Mouse (Mus musculus) ES-CJ7 (cell line): ENCODE measurements around the gene Rps6kc1.
"Not testable (repeated sequence)": the region's sequence is repeated elsewhere in the genome, so short reads cannot be mapped to it uniquely, and the experiment has no call there.

ENCODE experiments used
- DNase-seq: peaks from one replicate; pipeline ENCODE4 v3.0.0; 2011; ENCODE audit warnings: low read depth, low spot score

Rps6kc1 gene

GRCm38 (mm10) chr1:190911415-190912123 is at the start of gene Rps6kc1:
Rps6kc1 (minus strand) TSS chr1:190911770.
- DNase-seq, result peak; percentile 92

GRCm38 (mm10) chr1:190958821-190959220 is 47.3 kb upstream of the Rps6kc1 start:
- no peak for DNase-seq

GRCm38 (mm10) chr1:190953009-190953408 is 41.4 kb upstream of the Rps6kc1 start:
- no peak for DNase-seq

GRCm38 (mm10) chr1:190951014-190951413 is 39.4 kb upstream of the Rps6kc1 start:
- DNase-seq, result no peak

GRCm38 (mm10) chr1:190948846-190949245 is 37.3 kb upstream of the Rps6kc1 start:
- DNase-seq, result peak; percentile 45

- DNase-seq, result no peak
Observed at GRCm38 (mm10) chr1:190948439-190948838, 36.9 kb upstream of the Rps6kc1 start.

- no peak for DNase-seq
Observed at GRCm38 (mm10) chr1:190947986-190948385, 36.4 kb upstream of the Rps6kc1 start.

GRCm38 (mm10) chr1:190944109-190944760 is 32.7 kb upstream of the Rps6kc1 start:
- peak; percentile 80 for DNase-seq

- no peak for DNase-seq
Observed at GRCm38 (mm10) chr1:190939803-190940202, 28.2 kb upstream of the Rps6kc1 start.

GRCm38 (mm10) chr1:190930181-190930580 is 18.6 kb upstream of the Rps6kc1 start:
- no peak for DNase-seq

- DNase-seq, result no peak
Observed at GRCm38 (mm10) chr1:190929010-190929695, 17.6 kb upstream of the Rps6kc1 start.

GRCm38 (mm10) chr1:190928370-190929009 is 16.9 kb upstream of the Rps6kc1 start:
- peak; percentile 100 for DNase-seq

- no peak for DNase-seq
Observed at GRCm38 (mm10) chr1:190927751-190928369, 16.3 kb upstream of the Rps6kc1 start.

- DNase-seq, result no peak
Observed at GRCm38 (mm10) chr1:190927311-190927710, 15.7 kb upstream of the Rps6kc1 start.

GRCm38 (mm10) chr1:190924812-190925211 is 13.2 kb upstream of the Rps6kc1 start, which contains the start of gene Angel2:
Angel2 (plus strand) TSS chr1:190925112.
- not testable (repeated sequence) for DNase-seq

GRCm38 (mm10) chr1:190919725-190920469 is 8.3 kb upstream of the Rps6kc1 start:
- DNase-seq, result no peak

GRCm38 (mm10) chr1:190918938-190919337 is 7.4 kb upstream of the Rps6kc1 start:
- DNase-seq, result no peak

GRCm38 (mm10) chr1:190912623-190913022 is 1.1 kb upstream of the Rps6kc1 start:
- DNase-seq, result peak; percentile 73

GRCm38 (mm10) chr1:190910836-190911235 is 734 bp downstream of the Rps6kc1 start:
- DNase-seq, result no peak

GRCm38 (mm10) chr1:190904714-190905113 is 6.9 kb downstream of the Rps6kc1 start:
- no peak for DNase-seq

- no peak for DNase-seq
Observed at GRCm38 (mm10) chr1:190904136-190904535, 7.4 kb downstream of the Rps6kc1 start.
